Mouse (Mus musculus): ENCODE data around the gene Tchp. TPM values are rescaled to one million over a fixed set of nuclear protein-coding genes. Genes with fewer than 3 reads are reported as not detected.

Tchp gene
- 10 to 100 TPM; 11.6 to 13.6 TPM for total RNA-seq (2021)

GRCm38 (mm10) chr5:114707265-114708068 lies at the start of gene Tchp:
Gene Tchp (plus strand): TSS chr5:114707760.
- intact Hi-C loops (cut with DNase I): no loop called here
- peak; percentile 92 to 94 for DNase-seq (ENCODE audit: low spot score in 2 of 2)

- intact Hi-C loops (cut with DNase I): no loop called here
- no peak for DNase-seq (ENCODE audit: low spot score in 2 of 2)
These were observed 49.3 kb upstream of the Tchp start, which contains the start of gene Trpv4 for GRCm38 (mm10) chr5:114658255-114658654. Gene Trpv4 (minus strand): TSS chr5:114658421.

GRCm38 (mm10) chr5:114661029-114661428 lies 46.5 kb upstream of the Tchp start:
- intact Hi-C loops (cut with DNase I): no loop called here
- no peak for DNase-seq (ENCODE audit: low spot score in 2 of 2)

GRCm38 (mm10) chr5:114664139-114664538 lies 43.4 kb upstream of the Tchp start:
- DNase-seq (ENCODE audit: low spot score in 2 of 2): no peak
- intact Hi-C loops (cut with DNase I): no loop called here

- intact Hi-C loops (cut with DNase I): loop anchor here (5.0 kb wide), 1 partner anchor 37 kb away; no protein-coding TSS in a partner anchor
- DNase-seq (ENCODE audit: low spot score in 2 of 2): no peak
These were observed 42.8 kb upstream of the Tchp start for GRCm38 (mm10) chr5:114664750-114665149.

- no peak for DNase-seq (ENCODE audit: low spot score in 2 of 2)
- intact Hi-C loops (cut with DNase I): loop anchor here (1.0 to 5.0 kb wide), 3 partner anchors 25 to 39 kb away; no protein-coding TSS in a partner anchor
These were observed 40.9 kb upstream of the Tchp start for GRCm38 (mm10) chr5:114666659-114667058.

GRCm38 (mm10) chr5:114667228-114667856 lies 40.2 kb upstream of the Tchp start:
- intact Hi-C loops (cut with DNase I): loop anchor here (1.0 to 5.0 kb wide), 3 partner anchors 24 to 40 kb away; no protein-coding TSS in a partner anchor
- peak; percentile 97 to 98 for DNase-seq (ENCODE audit: low spot score in 2 of 2)

GRCm38 (mm10) chr5:114669014-114669413 lies 38.5 kb upstream of the Tchp start:
- intact Hi-C loops (cut with DNase I): loop anchor here (5.0 kb wide), 1 partner anchor 42 kb away; no protein-coding TSS in a partner anchor
- no peak for DNase-seq (ENCODE audit: low spot score in 2 of 2)

GRCm38 (mm10) chr5:114673114-114673513 lies 34.4 kb upstream of the Tchp start:
- intact Hi-C loops (cut with DNase I): no loop called here
- no peak for DNase-seq (ENCODE audit: low spot score in 2 of 2)

GRCm38 (mm10) chr5:114674594-114674993 lies 33.0 kb upstream of the Tchp start:
- DNase-seq (ENCODE audit: low spot score in 2 of 2): no peak
- intact Hi-C loops (cut with DNase I): no loop called here

- intact Hi-C loops (cut with DNase I): no loop called here
- DNase-seq (ENCODE audit: low spot score in 2 of 2): peak in 1 of 2 experiments; percentile 30
These were observed 27.5 kb upstream of the Tchp start for GRCm38 (mm10) chr5:114679841-114680591.

- intact Hi-C loops (cut with DNase I): no loop called here
- no peak for DNase-seq (ENCODE audit: low spot score in 2 of 2)
These were observed 26.8 kb upstream of the Tchp start for GRCm38 (mm10) chr5:114680676-114681285.

GRCm38 (mm10) chr5:114681717-114682116 lies 25.8 kb upstream of the Tchp start:
- DNase-seq (ENCODE audit: low spot score in 2 of 2): no peak
- intact Hi-C loops (cut with DNase I): no loop called here

GRCm38 (mm10) chr5:114685986-114686385 lies 21.6 kb upstream of the Tchp start:
- DNase-seq (ENCODE audit: low spot score in 2 of 2): no peak
- intact Hi-C loops (cut with DNase I): no loop called here

- DNase-seq (ENCODE audit: low spot score in 2 of 2): no peak
- intact Hi-C loops (cut with DNase I): no loop called here
These were observed 20.8 kb upstream of the Tchp start for GRCm38 (mm10) chr5:114686726-114687210.

GRCm38 (mm10) chr5:114687901-114688300 lies 19.7 kb upstream of the Tchp start:
- no peak for DNase-seq (ENCODE audit: low spot score in 2 of 2)
- intact Hi-C loops (cut with DNase I): no loop called here

GRCm38 (mm10) chr5:114688703-114689102 lies 18.9 kb upstream of the Tchp start:
- intact Hi-C loops (cut with DNase I): no loop called here

GRCm38 (mm10) chr5:114689700-114690366 lies 17.7 kb upstream of the Tchp start:
- intact Hi-C loops (cut with DNase I): no loop called here
- DNase-seq (ENCODE audit: low spot score in 2 of 2): peak in 1 of 2 experiments; percentile 16

More at GRCm38 (mm10) chr5:114688703-114689102, 18.9 kb upstream of the Tchp start:
- DNase-seq (ENCODE audit: low spot score in 2 of 2): peak in 1 of 2 experiments; percentile 23
